Mouse (Mus musculus): Measurements from ENCODE around the gene Fam114a2.

GRCm38 (mm10) chr11:57524597-57524996 lies 6.2 kb upstream of the Fam114a2 start:
- no peak for TF ChIP-seq POLR2A (IDR thresholded peaks at IDR 0.05; ENCODE audit: low read depth, low read length)
- TF ChIP-seq CTCF (conservative IDR thresholded peaks at IDR 0.05; ENCODE audit: insufficient read depth, insufficient read length, low read depth, low read length): no peak

All from kidney, adult 2 months (tissue).